Mouse (Mus musculus): ENCODE results near the gene Gm13871.
"Not testable (repeated sequence)": the region's sequence is repeated elsewhere in the genome, so short reads cannot be mapped to it uniquely, and the experiment has no call there.

Gm13871 gene

DNA sequence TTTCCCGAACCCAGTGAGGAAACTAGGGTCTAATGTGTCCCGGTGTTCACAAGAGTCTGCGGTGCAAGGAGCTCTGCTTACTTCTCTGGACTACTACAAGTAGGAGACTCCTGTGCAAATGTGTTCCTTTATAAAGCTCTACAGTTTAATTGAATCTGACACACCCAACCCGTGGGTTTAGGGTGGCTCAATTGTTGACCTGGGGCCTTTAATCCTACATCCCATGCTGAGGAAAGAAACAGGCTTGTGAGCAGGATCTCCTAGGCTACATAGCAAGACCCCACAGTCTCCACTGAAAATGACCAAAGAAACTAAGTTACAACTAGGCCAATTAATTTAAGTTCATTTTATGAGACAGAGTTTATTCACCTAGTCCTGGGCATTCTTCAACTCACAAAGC lies at the start of gene Gm13871:
TSS of gene Gm13871 (minus strand) at position 101 of the 400 bp plus-strand sequence.
- DNase-seq (ENCODE audit: low read depth, low spot score), result not testable (repeated sequence)

DNA sequence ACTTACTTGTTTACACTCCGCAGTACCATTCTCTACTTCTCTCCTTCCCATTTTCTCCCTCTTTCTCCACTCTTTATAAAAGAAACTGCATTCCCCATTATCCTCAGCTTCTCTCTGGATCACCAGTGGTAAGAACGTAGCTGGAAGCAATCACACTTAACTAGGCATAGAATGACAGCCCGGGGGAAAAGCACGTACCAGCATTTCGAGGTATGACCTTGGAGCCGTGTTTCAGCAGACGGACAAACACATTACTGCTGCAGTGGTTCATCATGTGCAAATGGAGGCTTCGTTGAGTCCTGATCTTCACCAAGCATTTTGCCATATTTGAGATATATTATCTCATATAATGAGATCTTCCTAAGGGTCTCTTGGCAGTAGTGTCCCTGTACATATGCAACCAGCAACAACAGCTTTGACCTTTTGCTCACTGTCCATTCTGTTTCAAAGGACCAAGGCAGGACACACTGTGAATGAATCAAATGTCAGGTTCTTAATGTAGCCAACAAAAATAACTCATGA lies 44.7 kb upstream of the Gm13871 start, which contains the start of gene 2310002L09Rik:
TSS of gene 2310002L09Rik (minus strand) at position 472 of the 522 bp plus-strand sequence.
- DNase-seq (ENCODE audit: low read depth, low spot score), result no peak

DNA sequence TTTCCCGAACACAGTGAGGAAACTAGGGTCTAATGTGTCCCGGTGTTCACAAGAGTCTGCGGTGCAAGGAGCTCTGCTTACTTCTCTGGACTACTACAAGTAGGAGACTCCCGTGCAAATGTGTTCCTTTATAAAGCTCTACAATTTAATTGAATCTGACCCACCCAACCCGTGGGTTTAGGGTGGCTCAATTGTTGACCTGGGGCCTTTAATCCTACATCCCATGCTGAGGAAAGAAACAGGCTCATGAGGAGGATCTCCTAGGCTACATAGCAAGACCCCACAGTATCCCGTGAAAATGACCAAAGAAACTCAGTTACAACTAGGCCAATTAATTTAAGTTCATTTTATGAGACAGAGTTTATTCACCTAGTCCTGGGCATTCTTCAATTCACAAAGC lies 14.9 kb upstream of the Gm13871 start, which contains the start of gene Gm11756:
TSS of gene Gm11756 (minus strand) at position 101 of the 400 bp plus-strand sequence.
- not testable (repeated sequence) for DNase-seq (ENCODE audit: low read depth, low spot score)

DNA sequence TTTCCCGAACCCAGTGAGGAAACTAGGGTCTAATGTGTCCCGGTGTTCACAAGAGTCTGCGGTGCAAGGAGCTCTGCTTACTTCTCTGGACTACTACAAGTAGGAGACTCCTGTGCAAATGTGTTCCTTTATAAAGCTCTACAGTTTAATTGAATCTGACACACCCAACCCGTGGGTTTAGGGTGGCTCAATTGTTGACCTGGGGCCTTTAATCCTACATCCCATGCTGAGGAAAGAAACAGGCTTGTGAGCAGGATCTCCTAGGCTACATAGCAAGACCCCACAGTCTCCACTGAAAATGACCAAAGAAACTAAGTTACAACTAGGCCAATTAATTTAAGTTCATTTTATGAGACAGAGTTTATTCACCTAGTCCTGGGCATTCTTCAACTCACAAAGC lies 14.7 kb downstream of the Gm13871 start, which contains the start of gene Gm11757:
TSS of gene Gm11757 (minus strand) at position 101 of the 400 bp plus-strand sequence.
- not testable (repeated sequence) for DNase-seq (ENCODE audit: low read depth, low spot score)

DNA sequence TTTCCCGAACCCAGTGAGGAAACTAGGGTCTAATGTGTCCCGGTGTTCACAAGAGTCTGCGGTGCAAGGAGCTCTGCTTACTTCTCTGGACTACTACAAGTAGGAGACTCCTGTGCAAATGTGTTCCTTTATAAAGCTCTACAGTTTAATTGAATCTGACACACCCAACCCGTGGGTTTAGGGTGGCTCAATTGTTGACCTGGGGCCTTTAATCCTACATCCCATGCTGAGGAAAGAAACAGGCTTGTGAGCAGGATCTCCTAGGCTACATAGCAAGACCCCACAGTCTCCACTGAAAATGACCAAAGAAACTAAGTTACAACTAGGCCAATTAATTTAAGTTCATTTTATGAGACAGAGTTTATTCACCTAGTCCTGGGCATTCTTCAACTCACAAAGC lies 29.6 kb downstream of the Gm13871 start, which contains the start of gene Gm11758:
TSS of gene Gm11758 (minus strand) at position 101 of the 400 bp plus-strand sequence.
- DNase-seq (ENCODE audit: low read depth, low spot score), result not testable (repeated sequence)

All from c-Kit-negative CD71-positive TER-119-positive erythroid progenitor cells, embryonic 14.5 days (primary cell).